Mouse (Mus musculus): ENCODE data around the gene Bcas1.

The Bcas1 gene

GRCm38 (mm10) chr2:170308033-170308820 lies 119.4 kb downstream of the Bcas1 start:
- no peak for DNase-seq

- DNase-seq, result no peak
Measured at GRCm38 (mm10) chr2:170307589-170308021, 120.0 kb downstream of the Bcas1 start.

GRCm38 (mm10) chr2:170306637-170307320 lies 120.9 kb downstream of the Bcas1 start:
- DNase-seq, result no peak

GRCm38 (mm10) chr2:170304766-170305165 lies 122.9 kb downstream of the Bcas1 start:
- DNase-seq, result no peak

- DNase-seq, result no peak
Measured at GRCm38 (mm10) chr2:170303595-170303994, 124.0 kb downstream of the Bcas1 start.

- no peak for DNase-seq
Measured at GRCm38 (mm10) chr2:170302825-170303224, 124.8 kb downstream of the Bcas1 start.
